12 mouse cellular contexts compared by ENCODE assay signal in the genomic region with DNA sequence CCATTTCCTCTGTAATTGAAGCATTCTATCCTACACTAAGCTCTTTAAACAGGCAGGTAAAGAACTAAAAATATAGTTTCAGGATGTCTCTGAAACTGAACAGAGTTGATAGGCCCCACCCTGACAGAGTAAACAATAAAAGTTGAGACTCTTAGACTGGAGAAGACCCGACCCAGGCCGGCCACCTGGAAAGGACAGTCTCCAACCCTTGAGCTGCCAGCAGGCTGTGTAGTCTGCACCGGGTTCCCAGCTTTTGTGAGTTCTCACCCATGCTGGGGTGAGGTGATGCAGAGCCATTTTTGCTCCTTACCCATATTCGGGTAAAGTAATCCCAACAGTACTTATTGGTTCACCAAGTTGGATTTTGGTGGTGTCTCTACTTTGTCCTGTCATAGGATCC. TPM values are rescaled to one million over a fixed set of nuclear protein-coding genes. Genes with fewer than 3 reads are reported as not detected.
DNase-seq lines count a peak whose midpoint lies in the region; ATAC-seq lines count a peak whose summit lies in the region.
"Had no signal": no experiment of that assay in that cellular context is flagged by ENCODE, and none has a peak within 500 bp of the region (broad histone marks: within the 10 kb centered on the region; RNA-seq: fewer than 3 reads in every experiment).

No protein-coding gene starts in this region.

- H3K9ac ChIP-seq in hindbrain, embryonic 13.5 days = no peak overlapping the region
- no peak overlapping the region for H3K9ac ChIP-seq in neural tube, embryonic 11.5 days (ENCODE audit: low read length)
- H3K9ac ChIP-seq: embryonic facial prominence, embryonic 12.5 days; heart, embryonic 15.5 days had no signal

- no peaks in the 10 kb centered on the region for H3K27me3 ChIP-seq in hindbrain, embryonic 13.5 days
- H3K27me3 ChIP-seq in hindbrain, embryonic 10.5 days (ENCODE audit: insufficient read depth, poor library complexity, severe bottlenecking) = no peaks in the 10 kb centered on the region
- no peaks in the 10 kb centered on the region for H3K27me3 ChIP-seq in neural tube, embryonic 11.5 days (ENCODE audit: control insufficient read depth, insufficient read depth, low read length)
- H3K27me3 ChIP-seq: embryonic facial prominence, embryonic 12.5 days; heart, embryonic 15.5 days had no signal

- WGBS in hindbrain, embryonic 13.5 days = 73% methylated on average over 4 of the region's 4 CpGs
- WGBS in hindbrain, embryonic 10.5 days = 74% methylated on average over 4 of the region's 4 CpGs
- 79% methylated on average over 4 of the region's 4 CpGs for WGBS in neural tube, embryonic 11.5 days
- 85% methylated on average over 4 of the region's 4 CpGs for WGBS in macrophage (ENCODE audit: missing documents)

- no peak for DNase-seq in hindbrain, embryonic 10.5 days (ENCODE audit: low spot score)
- no peak for DNase-seq in neural tube, embryonic 11.5 days (ENCODE audit: low spot score)
- no peak for DNase-seq in neural tube, embryonic 10.5 days (ENCODE audit: extremely low spot score, low spot score)
- DNase-seq in left cerebral cortex, adult 8-10 months (ENCODE audit: low spot score in 2 of 2) = no peak
- no peak for DNase-seq in thymus, postnatal 10 days (ENCODE audit: low spot score in 2 of 2)
- DNase-seq: cerebellum, adult 2 months; spleen, adult 18-20 months; thymus, adult 18-20 months had no signal

- H3K9me3 ChIP-seq in hindbrain, embryonic 13.5 days = no peaks in the 10 kb centered on the region
- H3K9me3 ChIP-seq in hindbrain, embryonic 10.5 days = no peaks in the 10 kb centered on the region
- no peaks in the 10 kb centered on the region for H3K9me3 ChIP-seq in neural tube, embryonic 11.5 days (ENCODE audit: control insufficient read depth, low read length)
- H3K9me3 ChIP-seq: embryonic facial prominence, embryonic 12.5 days; heart, embryonic 15.5 days had no signal

- no peak overlapping the region for H3K27ac ChIP-seq in hindbrain, embryonic 13.5 days
- no peak overlapping the region for H3K27ac ChIP-seq in hindbrain, embryonic 10.5 days
- H3K27ac ChIP-seq in neural tube, embryonic 11.5 days (ENCODE audit: low read depth, low read length) = no peak overlapping the region
- H3K27ac ChIP-seq in macrophage = peak overlapping the region; percentile 97; the same call in 1 of the 2 replicates
- H3K27ac ChIP-seq: embryonic facial prominence, embryonic 12.5 days; heart, embryonic 15.5 days had no signal

- peaks cover 59% of the 10 kb centered on the region for H3K4me1 ChIP-seq in hindbrain, embryonic 13.5 days (replicated peaks)
- H3K4me1 ChIP-seq in hindbrain, embryonic 10.5 days (replicated peaks) = peaks cover 30% of the 10 kb centered on the region
- peaks cover 4% of the 10 kb centered on the region; the same call in 1 of the 2 replicates for H3K4me1 ChIP-seq in neural tube, embryonic 11.5 days (ENCODE audit: control insufficient read depth, insufficient read depth, low read length)

- H3K36me3 ChIP-seq in hindbrain, embryonic 13.5 days = peaks cover 32% of the 10 kb centered on the region
- H3K36me3 ChIP-seq in hindbrain, embryonic 10.5 days = peaks cover 40% of the 10 kb centered on the region
- H3K36me3 ChIP-seq in neural tube, embryonic 11.5 days (ENCODE audit: control insufficient read depth, insufficient read depth, low read length) = peaks cover 2% of the 10 kb centered on the region; the same call in 1 of the 2 replicates
- peaks cover 16% of the 10 kb centered on the region; the same call in 1 of the 2 replicates for H3K36me3 ChIP-seq in macrophage (ENCODE audit: inconsistent target)

- H3K79me2 ChIP-seq in macrophage (ENCODE audit: inconsistent target) = peaks cover 63% of the 10 kb centered on the region

- no peak overlapping the region for H3K4me3 ChIP-seq in hindbrain, embryonic 13.5 days
- H3K4me3 ChIP-seq in hindbrain, embryonic 10.5 days = no peak overlapping the region
- no peak overlapping the region for H3K4me3 ChIP-seq in neural tube, embryonic 11.5 days (ENCODE audit: low read depth, low read length)
- H3K4me3 ChIP-seq in macrophage (ENCODE audit: inconsistent target) = peak overlapping the region; percentile 93; the same call in 1 of the 2 replicates
- H3K4me3 ChIP-seq: embryonic facial prominence, embryonic 12.5 days; heart, embryonic 15.5 days had no signal

- ATAC-seq in hindbrain, embryonic 13.5 days (ENCODE audit: low FRiP score) = no peak
- no peak for ATAC-seq in neural tube, embryonic 11.5 days (ENCODE audit: insufficient read depth, low FRiP score, low TSS enrichment)

- peak overlapping the region; percentile 61 for H3K4me2 ChIP-seq in hindbrain, embryonic 13.5 days
- H3K4me2 ChIP-seq in neural tube, embryonic 11.5 days (ENCODE audit: low read depth) = peak overlapping the region; percentile 19; the same call in 1 of the 2 replicates
- H3K4me2 ChIP-seq: heart, embryonic 15.5 days had no signal

RNA-seq across cellular contexts. Expression of a gene that starts 10.1 kb away (rescaled TPM):
- polyA plus RNA-seq in hindbrain, embryonic 13.5 days (2015; fragmentation: Nextera tagmentation; extraction: Ambion mirVana) = 500 and 521 TPM in 2 replicates
- 279 and 332 TPM in 2 replicates for polyA plus RNA-seq in hindbrain, embryonic 10.5 days (2016; fragmentation: Nextera tagmentation; extraction: Ambion mirVana)
- polyA plus RNA-seq in neural tube, embryonic 11.5 days (2014; fragmentation: Nextera tagmentation; extraction: Ambion mirVana) = 405 and 436 TPM in 2 replicates
- 10 to 100 TPM in 21 of 26 experiments, 1 to 10 TPM in 5; 6.0 to 80.1 (median 16.4) TPM for total RNA-seq in macrophage (2018; cell fraction: chromatin; rRNA removed)
- 100 to 1,000 TPM in 20 of 26 experiments, 10 to 100 TPM in 6; 70.9 to 300 (median 140) TPM for total RNA-seq in macrophage (2018; cell fraction: cytosol; rRNA removed)
- total RNA-seq in macrophage (2018; cell fraction: nucleus; rRNA removed) = 100 to 1,000 TPM in 2 of 26 experiments, 10 to 100 TPM in 24; 26.2 to 145 (median 52.9) TPM
- 152 to 289 TPM (median 249 TPM) in 3 replicates for polyA plus RNA-seq in macrophage (2018)
- 10 to 100 TPM; 45.9 to 54.9 (median 47.3) TPM for total RNA-seq in left cerebral cortex, adult 8-10 months (2022)

RNA-seq across cellular contexts. Expression of a gene that starts 10.3 kb away (rescaled TPM):
- polyA plus RNA-seq in hindbrain, embryonic 13.5 days (2015; fragmentation: Nextera tagmentation; extraction: Ambion mirVana) = 11.5 and 13.7 TPM in 2 replicates
- 13.5 and 13.7 TPM in 2 replicates for polyA plus RNA-seq in hindbrain, embryonic 10.5 days (2016; fragmentation: Nextera tagmentation; extraction: Ambion mirVana)
- polyA plus RNA-seq in neural tube, embryonic 11.5 days (2014; fragmentation: Nextera tagmentation; extraction: Ambion mirVana) = 20.6 TPM in 2 replicates
- total RNA-seq in macrophage (2018; cell fraction: chromatin; rRNA removed) = 1,000 to 10,000 TPM in 1 of 26 experiments, 100 to 1,000 TPM in 25; 256 to 1,209 (median 397) TPM
- total RNA-seq in macrophage (2018; cell fraction: cytosol; rRNA removed) = 10 to 100 TPM; 40.2 to 89.6 (median 70.7) TPM
- 100 to 1,000 TPM; 122 to 819 (median 214) TPM for total RNA-seq in macrophage (2018; cell fraction: nucleus; rRNA removed)
- polyA plus RNA-seq in macrophage (2018) = 31.3 to 38.5 TPM (median 36.9 TPM) in 3 replicates
- 10 to 100 TPM; 46.0 to 56.0 (median 49.4) TPM for total RNA-seq in left cerebral cortex, adult 8-10 months (2022)

RNA-seq across cellular contexts. Expression of a gene that starts 53.2 kb away (rescaled TPM):
- polyA plus RNA-seq in hindbrain, embryonic 13.5 days (2015; fragmentation: Nextera tagmentation; extraction: Ambion mirVana) = 0.70 and 0.78 TPM in 2 replicates
- 0.21 and 0.30 TPM in 2 replicates for polyA plus RNA-seq in hindbrain, embryonic 10.5 days (2016; fragmentation: Nextera tagmentation; extraction: Ambion mirVana)
- polyA plus RNA-seq in neural tube, embryonic 11.5 days (2014; fragmentation: Nextera tagmentation; extraction: Ambion mirVana) = 0.18 TPM in 1 of 2 replicates, not detected in the other
- under 1 TPM in 5 of 26 experiments, not detected in 21; 0.31 to 0.64 (median 0.42) TPM for total RNA-seq in macrophage (2018; cell fraction: chromatin; rRNA removed)
- under 1 TPM in 24 of 26 experiments, not detected in 2; 0.10 to 0.50 (median 0.28) TPM for total RNA-seq in macrophage (2018; cell fraction: cytosol; rRNA removed)
- total RNA-seq in macrophage (2018; cell fraction: nucleus; rRNA removed) = under 1 TPM in 7 of 26 experiments, not detected in 19; 0.33 to 0.89 (median 0.54) TPM
- polyA plus RNA-seq in macrophage (2018) = 0.28 to 0.40 TPM (median 0.33 TPM) in 3 replicates
- total RNA-seq in left cerebral cortex, adult 8-10 months (2022) = 1 to 10 TPM; 5.6 to 7.6 (median 6.1) TPM

RNA-seq across cellular contexts. Expression of a gene that starts 56.8 kb away (rescaled TPM):
- polyA plus RNA-seq in hindbrain, embryonic 13.5 days (2015; fragmentation: Nextera tagmentation; extraction: Ambion mirVana) = not detected in 2 replicates
- not detected in 2 replicates for polyA plus RNA-seq in hindbrain, embryonic 10.5 days (2016; fragmentation: Nextera tagmentation; extraction: Ambion mirVana)
- polyA plus RNA-seq in neural tube, embryonic 11.5 days (2014; fragmentation: Nextera tagmentation; extraction: Ambion mirVana) = not detected in 2 replicates
- not detected for total RNA-seq in macrophage (2018; cell fraction: chromatin; rRNA removed)
- total RNA-seq in macrophage (2018; cell fraction: cytosol; rRNA removed) = not detected
- total RNA-seq in macrophage (2018; cell fraction: nucleus; rRNA removed) = not detected
- polyA plus RNA-seq in macrophage (2018) = not detected in 3 replicates
- total RNA-seq in left cerebral cortex, adult 8-10 months (2022) = 1 to 10 TPM in 3 of 4 experiments, not detected in 1; 1.2 to 1.6 (median 1.6) TPM
- polyA plus RNA-seq: embryonic facial prominence, embryonic 12.5 days; heart, embryonic 15.5 days had no signal
